Mouse (Mus musculus): Measurements from ENCODE around the gene Baiap2l2. TPM values are rescaled to one million over a fixed set of nuclear protein-coding genes. Genes with fewer than 3 reads are reported as not detected.
"Not testable (repeated sequence)": the region's sequence is repeated elsewhere in the genome, so short reads cannot be mapped to it uniquely, and the experiment has no call there.

The Baiap2l2 gene
- total RNA-seq, 2 experiments from 2014 or later = 10.0 to 11.3 TPM

GRCm38 (mm10) chr15:79262375-79262774 is 23.0 kb downstream of the Baiap2l2 start:
- intact Hi-C loops (cut with DNase I) = no loop called here
- peak; percentile 27 for DNase-seq

- DNase-seq = no peak
- intact Hi-C loops (cut with DNase I) = no loop called here
These were observed 23.6 kb downstream of the Baiap2l2 start for GRCm38 (mm10) chr15:79261757-79262156.

DNA sequence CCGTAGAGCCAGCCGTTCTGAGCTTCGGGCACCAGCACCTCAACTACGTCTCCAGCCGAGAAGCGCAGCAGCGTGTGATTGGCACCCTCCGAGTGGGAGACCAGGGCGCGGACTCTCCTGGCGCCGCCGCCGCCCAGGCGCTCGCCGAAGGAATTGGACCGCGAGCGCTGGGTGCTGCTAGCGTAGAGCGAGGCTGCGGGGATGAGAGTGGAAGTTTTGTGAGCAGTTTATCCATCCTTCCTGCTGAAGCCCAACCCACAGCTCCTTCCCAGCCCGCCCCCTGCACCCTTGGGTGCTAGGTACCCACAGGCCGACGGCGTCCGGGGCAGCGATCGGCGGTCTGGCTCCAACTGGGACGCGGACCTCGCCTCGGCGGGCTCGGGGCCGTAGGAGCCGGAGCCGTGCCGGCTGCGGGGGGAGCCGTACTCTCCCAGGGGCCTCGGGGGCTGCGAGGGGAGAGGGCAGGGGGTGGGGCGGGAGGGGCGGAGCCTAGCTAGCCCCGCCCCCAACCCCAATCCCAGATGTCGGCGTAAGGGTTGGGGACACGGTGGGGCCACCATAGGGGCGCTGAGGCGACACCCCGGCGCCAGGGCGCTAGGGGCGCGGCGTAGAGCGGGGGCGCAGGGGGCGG is 24.1 kb downstream of the Baiap2l2 start:
- no peak for DNase-seq
- intact Hi-C loops (cut with DNase I) = no loop called here

DNA sequence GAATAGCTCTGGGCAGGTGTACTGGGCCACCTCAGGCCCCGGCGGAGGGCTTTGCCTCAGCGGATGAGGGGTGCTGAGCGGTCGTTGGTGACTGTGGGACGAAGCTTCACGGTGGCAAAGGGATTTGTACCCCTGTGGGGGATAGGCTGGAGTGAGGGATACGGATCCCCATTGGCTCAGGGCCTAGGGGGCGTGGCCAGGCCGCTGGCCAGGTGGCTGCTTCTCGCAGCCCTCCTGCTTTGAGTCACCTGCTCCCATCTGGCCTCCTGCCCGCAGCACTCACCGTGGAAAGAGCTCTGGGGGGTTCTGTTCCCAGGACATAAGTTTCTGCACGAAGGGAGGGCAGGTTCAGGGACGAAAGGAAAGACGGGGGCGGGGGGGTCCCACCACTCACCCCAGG is 26.8 kb downstream of the Baiap2l2 start:
- no peak for DNase-seq
- intact Hi-C loops (cut with DNase I) = no loop called here

DNA sequence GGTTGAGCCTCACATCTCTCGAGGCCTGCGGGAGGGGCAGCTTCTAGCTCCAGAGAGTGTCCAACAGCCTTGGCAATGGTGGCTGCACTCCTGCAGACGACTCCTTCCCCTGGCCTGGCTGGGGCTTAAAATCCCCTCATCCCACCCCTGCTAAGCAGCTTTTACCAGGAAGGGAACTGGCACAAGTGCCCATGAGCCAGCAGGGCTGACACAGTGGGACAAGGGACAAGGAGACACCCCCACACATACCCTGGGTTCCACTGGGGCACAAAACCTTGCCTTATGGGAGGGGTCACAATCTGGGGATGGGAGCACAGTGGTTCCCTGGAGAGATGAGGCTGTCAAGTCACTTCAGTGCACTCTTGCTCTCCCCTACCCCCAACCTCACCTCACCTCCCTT is 30.7 kb downstream of the Baiap2l2 start, which contains the start of gene Slc16a8:
Gene Slc16a8 (minus strand): TSS at position 101 of the 400 bp plus-strand sequence.
- intact Hi-C loops (cut with DNase I) = no loop called here
- no peak for DNase-seq

DNA sequence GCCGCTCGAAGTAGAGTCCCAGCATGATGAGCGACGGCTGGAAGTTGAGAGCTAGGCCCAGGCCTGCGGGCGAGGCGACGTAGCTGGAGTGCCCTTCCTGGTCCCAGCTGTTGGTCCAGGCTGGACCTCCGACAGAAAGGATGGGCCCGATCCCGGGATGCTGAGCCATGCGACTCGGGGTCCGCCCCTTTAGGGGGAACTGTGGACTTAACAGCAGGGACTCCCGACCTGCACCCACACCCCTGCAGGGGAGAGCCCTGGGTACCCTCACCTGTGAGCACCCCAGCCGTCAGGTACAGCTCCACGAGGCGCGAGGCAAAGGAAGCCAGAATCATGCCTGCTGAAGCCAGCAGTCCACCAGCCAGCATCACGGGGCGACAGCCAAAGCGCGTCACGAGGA is 32.8 kb downstream of the Baiap2l2 start:
- DNase-seq = no peak
- intact Hi-C loops (cut with DNase I) = no loop called here

DNA sequence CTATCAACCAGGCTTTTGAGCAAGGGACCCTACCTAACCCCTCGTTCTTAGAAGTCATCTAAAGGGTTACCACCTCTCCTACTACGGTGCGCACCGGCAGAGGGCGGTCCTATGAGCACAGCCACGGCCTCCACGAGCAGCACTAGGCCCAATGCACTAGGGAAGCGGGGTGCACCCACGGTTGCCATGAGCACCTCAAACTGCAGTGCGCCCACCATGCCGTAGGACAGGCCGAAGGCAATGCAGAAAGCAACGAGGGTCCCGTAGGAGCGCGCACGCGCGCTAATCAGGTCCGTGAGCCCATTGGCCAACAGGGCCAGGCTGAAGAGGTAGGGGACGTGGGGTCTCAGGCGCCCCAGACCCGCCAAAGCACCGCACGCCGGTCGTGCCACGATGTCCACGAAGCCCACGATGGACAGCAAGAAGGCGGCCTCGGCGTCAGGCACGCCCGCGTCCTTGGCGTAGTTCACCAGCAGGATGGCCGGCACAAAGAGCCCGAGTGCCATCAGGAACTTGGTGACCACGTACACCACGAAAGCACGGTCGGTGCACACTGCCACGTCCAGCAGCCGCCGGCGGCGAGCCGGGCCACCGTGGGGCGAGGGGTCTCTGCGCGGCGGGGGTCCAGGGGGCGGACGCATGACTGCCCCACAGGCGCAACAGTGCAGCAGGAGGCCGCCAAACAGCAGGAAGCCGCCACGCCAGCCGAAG is 33.4 kb downstream of the Baiap2l2 start:
- intact Hi-C loops (cut with DNase I) = no loop called here
- no peak for DNase-seq

DNA sequence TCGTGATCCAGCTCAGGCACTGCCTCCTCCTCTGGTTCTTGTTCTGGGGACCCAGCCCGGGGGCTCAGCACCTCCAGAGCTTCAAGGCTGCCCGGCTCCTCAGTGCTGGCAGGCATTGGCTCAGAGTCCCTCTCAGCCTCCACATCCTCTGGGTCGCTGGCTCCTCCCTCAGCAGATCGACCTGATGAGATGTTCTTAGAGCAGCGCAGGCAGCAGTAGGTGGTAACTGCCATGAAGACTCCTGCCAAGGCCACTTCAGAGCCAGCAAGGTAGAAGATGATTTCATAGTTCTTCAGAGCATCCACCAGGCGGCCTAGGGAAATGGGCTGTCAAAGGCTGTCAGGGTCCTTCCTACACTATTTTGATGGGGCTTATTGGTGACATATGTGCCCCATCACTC is 34.2 kb downstream of the Baiap2l2 start:
- intact Hi-C loops (cut with DNase I) = no loop called here

DNA sequence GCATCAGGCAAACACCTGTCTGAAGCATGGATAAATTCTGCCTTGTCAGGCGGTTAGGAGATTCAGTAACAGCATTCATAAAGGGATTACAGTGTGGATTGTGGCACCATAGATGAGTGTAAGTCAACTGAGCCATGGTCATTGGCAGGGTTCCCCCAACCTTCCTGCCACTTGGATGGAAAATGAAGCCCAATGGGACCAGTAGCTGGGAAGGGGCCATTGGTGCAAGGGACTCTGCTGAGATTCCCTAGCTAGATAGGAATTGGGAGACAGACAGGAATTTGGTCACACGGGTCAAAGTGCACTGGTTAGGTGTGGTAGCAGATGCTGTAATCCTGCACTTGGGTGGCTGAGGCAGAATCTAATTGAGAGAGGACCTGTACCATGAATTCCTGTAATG is 35.1 kb downstream of the Baiap2l2 start:
- intact Hi-C loops (cut with DNase I) = no loop called here
- no peak for DNase-seq

More for the DNA sequence above, 34.2 kb downstream of the Baiap2l2 start:
- no peak for DNase-seq

DNA sequence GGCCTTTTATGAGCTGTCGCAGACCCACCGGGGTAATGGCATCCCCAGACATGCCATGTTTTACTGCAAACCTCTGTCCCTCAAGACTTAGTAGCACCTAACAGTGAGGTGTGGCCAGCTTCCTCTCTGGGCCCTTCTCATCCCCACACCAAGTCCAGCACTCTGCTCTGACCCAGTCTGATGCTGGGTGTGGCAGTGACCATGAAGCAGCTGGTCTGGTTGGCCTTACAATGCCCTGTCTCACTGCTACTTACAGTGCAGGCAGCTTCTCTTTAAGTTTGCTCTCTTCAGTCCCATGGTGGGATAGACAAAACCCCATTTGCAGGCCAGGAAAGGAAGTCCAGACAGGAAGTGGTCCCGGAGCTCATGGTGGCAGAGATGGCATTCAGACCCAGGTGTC is 40.0 kb downstream of the Baiap2l2 start:
- no peak for DNase-seq
- intact Hi-C loops (cut with DNase I) = no loop called here

GRCm38 (mm10) chr15:79244071-79244893 is 41.1 kb downstream of the Baiap2l2 start:
- intact Hi-C loops (cut with DNase I) = loop anchor here (5.0 kb wide), 1 partner anchor 223 kb away; no protein-coding TSS in a partner anchor
- DNase-seq = no peak

DNA sequence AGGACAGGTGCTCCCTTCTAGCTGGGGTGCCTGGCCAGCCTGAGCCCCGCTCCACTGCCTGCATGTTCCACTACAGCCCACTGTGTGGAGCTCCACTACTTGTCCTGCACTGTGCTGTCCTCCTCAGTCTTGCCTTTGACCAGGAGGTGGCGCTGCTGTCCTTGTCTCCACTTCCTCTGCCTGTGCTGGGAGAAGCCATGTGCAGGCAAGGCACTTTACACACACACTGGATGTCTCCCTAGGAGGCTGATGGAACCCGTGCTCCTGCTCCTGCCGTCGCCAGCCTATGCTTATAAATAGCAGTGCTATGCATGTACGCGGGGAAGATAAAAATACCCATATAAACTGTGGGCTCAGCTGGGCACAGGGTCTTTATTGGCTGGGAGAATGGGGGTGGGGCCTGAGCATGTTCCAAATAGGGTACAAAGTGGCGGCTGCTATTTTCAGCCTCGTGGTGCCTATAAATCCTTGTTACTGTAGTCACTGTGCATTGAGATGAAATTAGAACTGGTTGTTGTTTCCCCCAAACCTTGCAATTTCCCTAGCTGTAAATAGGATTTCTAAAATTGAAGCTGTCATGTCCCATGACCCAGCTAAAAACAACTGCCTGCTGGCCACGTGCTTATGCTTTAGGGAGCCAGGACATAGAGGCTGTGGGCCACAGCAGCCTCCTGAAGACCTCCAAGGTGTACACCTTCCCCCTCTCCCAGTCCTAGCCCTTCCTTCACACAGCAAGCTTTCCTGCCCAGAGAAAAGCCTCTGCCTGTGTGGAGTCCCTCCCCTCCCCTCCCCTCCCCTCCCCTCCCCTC is 41.9 kb downstream of the Baiap2l2 start:
- intact Hi-C loops (cut with DNase I) = loop anchor here (5.0 kb wide), 1 partner anchor 224 kb away; no protein-coding TSS in a partner anchor
- DNase-seq = peak; percentile 97

- intact Hi-C loops (cut with DNase I) = loop anchor here (5.0 kb wide), 1 partner anchor 225 kb away; no protein-coding TSS in a partner anchor
- DNase-seq = no peak
These were observed 42.6 kb downstream of the Baiap2l2 start for GRCm38 (mm10) chr15:79242574-79243233.

- intact Hi-C loops (cut with DNase I) = no loop called here
- DNase-seq = no peak
These were observed 47.3 kb downstream of the Baiap2l2 start for GRCm38 (mm10) chr15:79238036-79238435.

DNA sequence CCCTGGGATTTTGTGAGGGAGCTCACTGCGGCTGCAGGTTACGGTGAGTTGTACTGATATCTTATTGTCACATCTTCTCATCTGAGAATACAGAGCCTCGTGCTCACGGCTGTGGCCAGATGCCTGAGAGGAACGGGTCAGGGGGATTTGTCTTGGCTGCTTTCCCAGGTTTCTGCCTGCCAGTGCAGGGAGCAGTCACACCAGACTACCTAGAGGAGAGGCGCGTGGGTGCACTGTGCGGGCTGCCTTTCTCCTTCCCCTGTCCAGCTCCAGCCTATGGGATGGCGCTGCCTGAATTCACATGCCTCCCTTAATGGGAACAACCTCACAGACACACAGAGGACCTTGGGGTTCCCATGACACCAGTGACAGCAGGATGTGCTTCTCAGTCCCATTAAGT is 50.1 kb downstream of the Baiap2l2 start:
- intact Hi-C loops (cut with DNase I) = no loop called here

GRCm38 (mm10) chr15:79229058-79229821 is 56.1 kb downstream of the Baiap2l2 start, which contains the start of the genes Pick1 and Gm49486:
Pick1 (plus strand) TSS chr15:79229173.
Gm49486 (plus strand) TSS chr15:79229391.
- DNase-seq = peak; percentile 89
- intact Hi-C loops (cut with DNase I) = no loop called here

More for the DNA sequence above, 50.1 kb downstream of the Baiap2l2 start:
- peak; percentile 29 for DNase-seq

DNA sequence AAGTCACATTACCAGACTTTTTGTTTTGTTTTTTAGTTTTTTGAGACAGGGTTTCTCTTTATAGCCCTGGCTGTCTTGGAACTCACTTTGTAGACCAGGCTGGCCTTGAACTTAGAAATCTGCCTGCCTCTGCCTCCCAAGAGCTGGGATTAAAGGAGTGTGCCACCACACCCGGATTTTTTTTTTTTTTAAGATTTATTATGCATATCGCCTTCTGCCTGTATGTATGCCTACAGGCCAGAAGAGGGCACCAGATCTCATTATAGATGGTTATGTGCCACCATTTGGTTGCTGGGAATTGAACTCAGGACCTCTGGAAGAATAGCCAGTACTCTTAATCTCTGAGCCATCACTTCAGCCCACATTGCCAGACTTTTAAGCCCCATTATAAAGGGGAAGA is 59.6 kb downstream of the Baiap2l2 start:
- intact Hi-C loops (cut with DNase I); DNase-seq: not testable (repeated sequence)

GRCm38 (mm10) chr15:79224685-79225084 is 60.7 kb downstream of the Baiap2l2 start:
- DNase-seq = peak; percentile 88
- intact Hi-C loops (cut with DNase I) = no loop called here

DNA sequence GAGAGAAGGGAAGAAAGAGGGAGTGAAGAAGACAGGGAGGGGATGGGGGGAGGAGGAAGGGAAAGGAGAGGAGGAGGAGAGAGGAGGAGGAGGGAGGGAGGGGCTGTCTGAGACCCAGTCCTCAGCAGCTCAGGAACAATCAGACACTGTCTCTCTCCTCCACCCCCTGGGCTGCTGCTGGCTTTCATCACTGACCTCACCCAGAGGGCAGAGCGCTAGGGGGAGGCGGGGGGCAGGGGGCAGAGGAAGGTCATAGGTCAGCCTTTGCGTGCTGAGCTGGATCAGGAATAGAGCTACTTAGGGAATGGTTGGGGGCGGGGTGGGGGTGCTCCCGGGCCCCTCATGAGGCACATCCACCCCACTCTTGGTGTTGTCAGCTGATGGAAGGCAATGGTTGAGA is 61.7 kb downstream of the Baiap2l2 start:
- DNase-seq = no peak
- intact Hi-C loops (cut with DNase I) = no loop called here

All from left cerebral cortex, postnatal 4 days (tissue).